8 mouse cellular contexts compared by ENCODE assay signal in the genomic region with DNA sequence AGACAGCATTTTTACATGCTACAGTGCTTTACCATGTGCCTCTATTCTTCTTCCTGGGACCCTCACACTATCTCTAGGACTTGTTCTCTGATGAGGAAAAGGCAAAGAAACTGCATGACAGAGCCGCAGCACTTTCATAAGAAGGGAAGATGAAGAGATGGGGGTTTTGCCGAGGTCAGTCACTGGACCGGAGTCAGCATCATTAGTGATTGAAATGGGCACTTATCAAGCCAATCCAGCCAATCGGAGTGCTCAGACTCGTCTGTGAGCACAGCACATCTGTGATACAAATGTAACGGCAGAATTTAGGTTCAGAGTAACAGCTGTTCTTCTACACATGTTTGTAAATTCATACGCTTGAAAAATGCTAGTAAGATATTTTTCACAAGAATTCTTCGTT.
A peak's percentile ranks its signal among the peaks of the same experiment; 100 is the strongest.
DNase-seq lines count a peak whose midpoint lies in the region; ATAC-seq and TF ChIP-seq lines count a peak whose summit lies in the region.
"Had no signal": no experiment of that assay in that cellular context is flagged by ENCODE, and none has a peak within 500 bp of the region (broad histone marks: within the 10 kb centered on the region; RNA-seq: fewer than 3 reads in every experiment).

No protein-coding gene starts in this region.

- peak overlapping the region; percentile 54 for H3K27ac ChIP-seq in limb, embryonic 12.5 days
- no peak overlapping the region for H3K27ac ChIP-seq in limb, embryonic 10.5 days
- peak overlapping the region; percentile 88 for H3K27ac ChIP-seq in forebrain, embryonic 14.5 days (ENCODE audit: low read depth, low read length)
- H3K27ac ChIP-seq in limb, embryonic 14.5 days (replicated peaks; ENCODE audit: low read depth, low read length): no peak overlapping the region
- H3K27ac ChIP-seq in stomach, embryonic 14.5 days (ENCODE audit: low read length): peak overlapping the region; percentile 24; the same call in 1 of the 2 replicates

- no peak for ATAC-seq in limb, embryonic 12.5 days (ENCODE audit: insufficient number of reproducible peaks, insufficient read depth, low FRiP score, low TSS enrichment, low read depth)
- no peak for ATAC-seq in forebrain, embryonic 14.5 days
- ATAC-seq in limb, embryonic 14.5 days (ENCODE audit: low FRiP score, low read depth): peak; percentile 13; the same call in 1 of the 2 replicates
- ATAC-seq in stomach, embryonic 14.5 days (ENCODE audit: insufficient number of reproducible peaks, insufficient read depth, low FRiP score, low read depth): no peak

- peaks cover 72% of the 10 kb centered on the region for H3K4me1 ChIP-seq in limb, embryonic 12.5 days (replicated peaks)
- H3K4me1 ChIP-seq in limb, embryonic 10.5 days: peaks cover 72% of the 10 kb centered on the region
- H3K4me1 ChIP-seq in forebrain, embryonic 14.5 days (ENCODE audit: control insufficient read depth, insufficient read depth, low read length): peaks cover 50% of the 10 kb centered on the region
- peaks cover 37% of the 10 kb centered on the region for H3K4me1 ChIP-seq in limb, embryonic 14.5 days (ENCODE audit: control insufficient read depth, insufficient read depth, low read length)
- H3K4me1 ChIP-seq in stomach, embryonic 14.5 days (ENCODE audit: control insufficient read depth, insufficient read depth, low read length): peaks cover 14% of the 10 kb centered on the region; the same call in 1 of the 2 replicates

- H3K9ac ChIP-seq in limb, embryonic 12.5 days (replicated peaks): no peak overlapping the region
- 0 out of 2 replicates have a peak overlapping the region, but pooled peaks have one; percentile 47 for H3K9ac ChIP-seq in forebrain, embryonic 14.5 days (ENCODE audit: low read length)
- H3K9ac ChIP-seq in limb, embryonic 14.5 days (ENCODE audit: low read depth, low read length, severe bottlenecking): no peak overlapping the region
- no peak overlapping the region for H3K9ac ChIP-seq in stomach, embryonic 14.5 days (replicated peaks; ENCODE audit: low read depth, low read length)

- WGBS in limb, embryonic 12.5 days: 49% methylated on average over 8 of the region's 8 CpGs
- 69% methylated on average over 8 of the region's 8 CpGs for WGBS in limb, embryonic 10.5 days
- WGBS in forebrain, embryonic 14.5 days: 48% methylated on average over 8 of the region's 8 CpGs
- 36% methylated on average over 8 of the region's 8 CpGs for WGBS in limb, embryonic 14.5 days
- WGBS in stomach, embryonic 14.5 days: 49% methylated on average over 8 of the region's 8 CpGs

- no peak for DNase-seq in limb, embryonic 10.5 days (ENCODE audit: low spot score)
- DNase-seq in forebrain, embryonic 14.5 days (ENCODE audit: low spot score): no peak
- no peak for DNase-seq in limb, embryonic 14.5 days (ENCODE audit: low spot score)
- DNase-seq in thymus, postnatal 4 days: no peak
- DNase-seq in embryo, embryonic 11 days: no peak
- DNase-seq: right cerebral cortex, postnatal 14 days had no signal

- no peaks in the 10 kb centered on the region for H3K27me3 ChIP-seq in limb, embryonic 12.5 days
- no peaks in the 10 kb centered on the region for H3K27me3 ChIP-seq in limb, embryonic 10.5 days (ENCODE audit: low read depth, poor library complexity, severe bottlenecking)
- no peaks in the 10 kb centered on the region for H3K27me3 ChIP-seq in forebrain, embryonic 14.5 days (replicated peaks; ENCODE audit: control insufficient read depth, insufficient read depth, low read length)
- H3K27me3 ChIP-seq in limb, embryonic 14.5 days (ENCODE audit: control insufficient read depth, insufficient read depth, low read length): no peaks in the 10 kb centered on the region
- no peaks in the 10 kb centered on the region for H3K27me3 ChIP-seq in stomach, embryonic 14.5 days (ENCODE audit: control insufficient read depth, insufficient read depth, low read length)

- H3K9me3 ChIP-seq in limb, embryonic 12.5 days: no peaks in the 10 kb centered on the region
- no peaks in the 10 kb centered on the region for H3K9me3 ChIP-seq in limb, embryonic 10.5 days (replicated peaks)
- no peaks in the 10 kb centered on the region for H3K9me3 ChIP-seq in forebrain, embryonic 14.5 days (replicated peaks; ENCODE audit: control insufficient read depth, low read length)
- H3K9me3 ChIP-seq in limb, embryonic 14.5 days (ENCODE audit: control insufficient read depth, low read length): no peaks in the 10 kb centered on the region
- H3K9me3 ChIP-seq in stomach, embryonic 14.5 days (ENCODE audit: control insufficient read depth, low read depth, low read length): no peaks in the 10 kb centered on the region

- no peak for TF ChIP-seq POLR2A in limb, embryonic 14.5 days (IDR thresholded peaks at IDR 0.05; ENCODE audit: borderline replicate concordance, extremely low read depth, insufficient read depth, insufficient read length)

- no peaks in the 10 kb centered on the region for H3K36me3 ChIP-seq in limb, embryonic 12.5 days
- 0 out of 2 replicates have a peak, but pooled peaks cover 2% of the 10 kb centered on the region for H3K36me3 ChIP-seq in limb, embryonic 10.5 days
- no peaks in the 10 kb centered on the region for H3K36me3 ChIP-seq in forebrain, embryonic 14.5 days (ENCODE audit: control insufficient read depth, insufficient read depth, low read length)
- H3K36me3 ChIP-seq in limb, embryonic 14.5 days (ENCODE audit: control insufficient read depth, insufficient read depth, low read length): no peaks in the 10 kb centered on the region
- H3K36me3 ChIP-seq in stomach, embryonic 14.5 days (ENCODE audit: control insufficient read depth, insufficient read depth, low read length): no peaks in the 10 kb centered on the region

- H3K4me2 ChIP-seq in limb, embryonic 12.5 days: peak overlapping the region; percentile 56; the same call in 1 of the 2 replicates
- H3K4me2 ChIP-seq in forebrain, embryonic 14.5 days (ENCODE audit: low read length): peak overlapping the region; percentile 50
- peak overlapping the region; percentile 59 for H3K4me2 ChIP-seq in limb, embryonic 14.5 days (replicated peaks; ENCODE audit: low read depth, low read length, severe bottlenecking)
- no peak overlapping the region for H3K4me2 ChIP-seq in stomach, embryonic 14.5 days (replicated peaks; ENCODE audit: low read depth, low read length)

- H3K4me3 ChIP-seq in limb, embryonic 12.5 days (replicated peaks): no peak overlapping the region
- H3K4me3 ChIP-seq in limb, embryonic 10.5 days: no peak overlapping the region
- H3K4me3 ChIP-seq in forebrain, embryonic 14.5 days (ENCODE audit: low read depth, low read length): no peak overlapping the region
- no peak overlapping the region for H3K4me3 ChIP-seq in limb, embryonic 14.5 days (replicated peaks; ENCODE audit: low read length)
- H3K4me3 ChIP-seq in stomach, embryonic 14.5 days (ENCODE audit: low read depth, low read length): no peak overlapping the region

Comparison
In these comparisons a context has a peak if more than half of its experiments do, and no peak if none do; other contexts are left out.
1. H3K27ac ChIP-seq: peak in limb, embryonic 12.5 days (single experiment), forebrain, embryonic 14.5 days (single experiment) and stomach, embryonic 14.5 days (single experiment); none in limb, embryonic 10.5 days (single experiment) and limb, embryonic 14.5 days (single experiment).